Comparison of ENCODE assay signal across 11 mouse cellular contexts in genomic region chr17:5082274-5082673, GRCm38 (mm10).
DNase-seq lines count a peak whose midpoint lies in the region; ATAC-seq lines count a peak whose summit lies in the region.
"Had no signal": no experiment of that assay in that cellular context is flagged by ENCODE, and none has a peak within 500 bp of the region (broad histone marks: within the 10 kb centered on the region; RNA-seq: fewer than 3 reads in every experiment).

No protein-coding gene starts in this region.

- ATAC-seq in forebrain, embryonic 15.5 days (replicated peaks): no peak
- ATAC-seq in hindbrain, embryonic 14.5 days (ENCODE audit: low FRiP score): no peak; the same call in 1 of the 2 replicates
- no peak for ATAC-seq in neural tube, embryonic 12.5 days (ENCODE audit: low FRiP score, low read depth)
- no peak for ATAC-seq in heart, embryonic 16.5 days (replicated peaks; ENCODE audit: extremely low read depth, insufficient read depth, low FRiP score)

- no peaks in the 10 kb centered on the region for H3K9me3 ChIP-seq in forebrain, embryonic 10.5 days
- H3K9me3 ChIP-seq in forebrain, embryonic 15.5 days: no peaks in the 10 kb centered on the region
- H3K9me3 ChIP-seq in hindbrain, embryonic 14.5 days (ENCODE audit: control insufficient read depth, low read length): no peaks in the 10 kb centered on the region
- no peaks in the 10 kb centered on the region for H3K9me3 ChIP-seq in hindbrain, embryonic 10.5 days
- H3K9me3 ChIP-seq in neural tube, embryonic 12.5 days: no peaks in the 10 kb centered on the region
- no peaks in the 10 kb centered on the region for H3K9me3 ChIP-seq in heart, embryonic 16.5 days (replicated peaks; ENCODE audit: control insufficient read depth, low read length)

- no peaks in the 10 kb centered on the region for H3K27me3 ChIP-seq in forebrain, embryonic 10.5 days (ENCODE audit: poor library complexity, severe bottlenecking)
- no peaks in the 10 kb centered on the region for H3K27me3 ChIP-seq in forebrain, embryonic 15.5 days
- no peaks in the 10 kb centered on the region for H3K27me3 ChIP-seq in hindbrain, embryonic 14.5 days (ENCODE audit: control insufficient read depth, insufficient read depth, low read length)
- no peaks in the 10 kb centered on the region for H3K27me3 ChIP-seq in hindbrain, embryonic 10.5 days (ENCODE audit: insufficient read depth, poor library complexity, severe bottlenecking)
- no peaks in the 10 kb centered on the region for H3K27me3 ChIP-seq in neural tube, embryonic 12.5 days (replicated peaks)
- no peaks in the 10 kb centered on the region for H3K27me3 ChIP-seq in heart, embryonic 16.5 days (ENCODE audit: control insufficient read depth, insufficient read depth, low read length)

- no peak for DNase-seq in forebrain, embryonic 10.5 days (ENCODE audit: extremely low spot score, low spot score)
- DNase-seq in hindbrain, embryonic 14.5 days (ENCODE audit: low spot score): no peak
- no peak for DNase-seq in hindbrain, embryonic 10.5 days (ENCODE audit: low spot score)
- no peak for DNase-seq in neural tube, embryonic 10.5 days (ENCODE audit: extremely low spot score, low spot score)
- DNase-seq in left cerebral cortex, adult 11 months (ENCODE audit: low spot score): no peak
- DNase-seq: adrenal gland, postnatal 25 days; kidney, adult 11 months; right cerebral cortex, postnatal 4 days had no signal

- H3K4me3 ChIP-seq in forebrain, embryonic 10.5 days: no peak overlapping the region
- no peak overlapping the region for H3K4me3 ChIP-seq in forebrain, embryonic 15.5 days
- H3K4me3 ChIP-seq in hindbrain, embryonic 14.5 days (replicated peaks; ENCODE audit: low read length): no peak overlapping the region
- no peak overlapping the region for H3K4me3 ChIP-seq in hindbrain, embryonic 10.5 days
- no peak overlapping the region for H3K4me3 ChIP-seq in neural tube, embryonic 12.5 days
- H3K4me3 ChIP-seq in heart, embryonic 16.5 days (ENCODE audit: low read length): no peak overlapping the region

- H3K9ac ChIP-seq in forebrain, embryonic 15.5 days (replicated peaks): no peak overlapping the region
- H3K9ac ChIP-seq in hindbrain, embryonic 14.5 days: no peak overlapping the region
- 0 out of 2 replicates have a peak overlapping the region, but pooled peaks have one; percentile 1 for H3K9ac ChIP-seq in neural tube, embryonic 12.5 days
- H3K9ac ChIP-seq in heart, embryonic 16.5 days (ENCODE audit: low read length): no peak overlapping the region

- H3K36me3 ChIP-seq in forebrain, embryonic 10.5 days (replicated peaks): no peaks in the 10 kb centered on the region
- H3K36me3 ChIP-seq in forebrain, embryonic 15.5 days: no peaks in the 10 kb centered on the region
- no peaks in the 10 kb centered on the region for H3K36me3 ChIP-seq in hindbrain, embryonic 14.5 days (replicated peaks; ENCODE audit: control insufficient read depth, insufficient read depth)
- H3K36me3 ChIP-seq in hindbrain, embryonic 10.5 days: no peaks in the 10 kb centered on the region
- H3K36me3 ChIP-seq in neural tube, embryonic 12.5 days: no peaks in the 10 kb centered on the region
- H3K36me3 ChIP-seq in heart, embryonic 16.5 days (ENCODE audit: control insufficient read depth, insufficient read depth): no peaks in the 10 kb centered on the region

- 0 out of 2 replicates have a peak overlapping the region, but pooled peaks have one; percentile 15 for H3K27ac ChIP-seq in forebrain, embryonic 10.5 days
- no peak overlapping the region for H3K27ac ChIP-seq in forebrain, embryonic 15.5 days (replicated peaks)
- H3K27ac ChIP-seq in hindbrain, embryonic 14.5 days: peak overlapping the region; percentile 20; the same call in 1 of the 2 replicates
- no peak overlapping the region for H3K27ac ChIP-seq in hindbrain, embryonic 10.5 days
- no peak overlapping the region for H3K27ac ChIP-seq in neural tube, embryonic 12.5 days
- H3K27ac ChIP-seq in heart, embryonic 16.5 days (ENCODE audit: low read length): peak overlapping the region; percentile 14; the same call in 1 of the 2 replicates

- H3K4me1 ChIP-seq in forebrain, embryonic 10.5 days: peaks cover 82% of the 10 kb centered on the region
- H3K4me1 ChIP-seq in forebrain, embryonic 15.5 days: peaks cover 79% of the 10 kb centered on the region
- H3K4me1 ChIP-seq in hindbrain, embryonic 14.5 days (replicated peaks; ENCODE audit: control insufficient read depth, insufficient read depth, low read length): peaks cover 80% of the 10 kb centered on the region
- peaks cover 80% of the 10 kb centered on the region for H3K4me1 ChIP-seq in hindbrain, embryonic 10.5 days (replicated peaks)
- peaks cover 69% of the 10 kb centered on the region for H3K4me1 ChIP-seq in neural tube, embryonic 12.5 days
- peaks cover 60% of the 10 kb centered on the region for H3K4me1 ChIP-seq in heart, embryonic 16.5 days (ENCODE audit: control insufficient read depth, insufficient read depth, low read length)

- no peak overlapping the region for H3K4me2 ChIP-seq in forebrain, embryonic 15.5 days (replicated peaks)
- H3K4me2 ChIP-seq in hindbrain, embryonic 14.5 days (replicated peaks): no peak overlapping the region
- H3K4me2 ChIP-seq in neural tube, embryonic 12.5 days (replicated peaks): no peak overlapping the region
- no peak overlapping the region for H3K4me2 ChIP-seq in heart, embryonic 16.5 days (ENCODE audit: low read depth, low read length)

- 89% methylated on average over 8 of the region's 8 CpGs for WGBS in forebrain, embryonic 10.5 days
- WGBS in forebrain, embryonic 15.5 days: 77% methylated on average over 8 of the region's 8 CpGs
- WGBS in hindbrain, embryonic 14.5 days: 85% methylated on average over 8 of the region's 8 CpGs
- 86% methylated on average over 8 of the region's 8 CpGs for WGBS in hindbrain, embryonic 10.5 days
- 92% methylated on average over 8 of the region's 8 CpGs for WGBS in neural tube, embryonic 12.5 days
- 35% methylated on average over 8 of the region's 8 CpGs for whole genome bisulfite sequencing in heart, embryonic 16.5 days

Comparison
In these comparisons a context has a peak if more than half of its experiments do, and no peak if none do; other contexts are left out.
1. H3K27ac ChIP-seq: peak in forebrain, embryonic 10.5 days (single experiment), hindbrain, embryonic 14.5 days (single experiment) and heart, embryonic 16.5 days (single experiment); none in forebrain, embryonic 15.5 days (single experiment), hindbrain, embryonic 10.5 days (single experiment) and neural tube, embryonic 12.5 days (single experiment).